Comparison of ENCODE assay signal across 8 mouse cellular contexts in the genomic region with DNA sequence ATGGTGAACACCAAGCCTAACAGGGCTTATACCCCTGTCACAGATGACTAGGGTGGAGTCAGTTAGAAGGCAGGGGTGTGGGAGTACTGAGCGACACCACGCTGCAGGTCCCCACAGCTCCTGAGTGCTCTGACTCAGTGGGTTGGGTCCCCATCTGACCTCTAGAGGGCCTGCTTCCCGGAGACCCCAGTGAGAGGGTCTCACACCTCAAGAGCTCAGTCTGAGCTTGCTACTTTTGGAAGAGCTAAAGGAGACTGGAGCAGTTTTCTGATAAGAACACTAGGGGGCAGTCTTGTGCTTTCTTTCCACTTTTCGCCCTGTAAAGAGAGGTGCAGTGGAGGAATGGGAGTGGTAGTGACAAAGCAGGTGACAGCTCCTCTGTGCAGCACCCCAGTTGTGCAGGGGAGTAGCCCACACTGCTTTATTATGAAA. TPM values are rescaled to one million over a fixed set of nuclear protein-coding genes. Genes with fewer than 3 reads are reported as not detected.
DNase-seq lines count a peak whose midpoint lies in the region; ATAC-seq and TF ChIP-seq lines count a peak whose summit lies in the region.

No protein-coding gene starts in this region.

- no peak for ATAC-seq in limb, embryonic 11.5 days (ENCODE audit: insufficient number of reproducible peaks, low FRiP score, low TSS enrichment, low read depth)
- ATAC-seq in hindbrain, embryonic 16.5 days: peak; percentile 78
- ATAC-seq in lung, postnatal 0 days: peak; percentile 26

- H3K27me3 ChIP-seq in limb, embryonic 11.5 days (ENCODE audit: control insufficient read depth, insufficient read depth, low read length): no peaks in the 10 kb centered on the region
- peaks cover 4% of the 10 kb centered on the region; the same call in 1 of the 2 replicates for H3K27me3 ChIP-seq in limb, embryonic 10.5 days (ENCODE audit: low read depth, poor library complexity, severe bottlenecking)
- 0 out of 2 replicates have a peak, but pooled peaks cover 3% of the 10 kb centered on the region for H3K27me3 ChIP-seq in embryonic facial prominence, embryonic 10.5 days (replicated peaks; ENCODE audit: low read depth, poor library complexity, severe bottlenecking)
- H3K27me3 ChIP-seq in hindbrain, embryonic 16.5 days (replicated peaks; ENCODE audit: control insufficient read depth, insufficient read depth, low read length): no peaks in the 10 kb centered on the region
- H3K27me3 ChIP-seq in lung, postnatal 0 days (replicated peaks; ENCODE audit: insufficient read depth, low read length): no peaks in the 10 kb centered on the region

- no peaks in the 10 kb centered on the region for H3K4me1 ChIP-seq in limb, embryonic 11.5 days (ENCODE audit: control insufficient read depth, insufficient read depth, low read length)
- peaks cover 4% of the 10 kb centered on the region; the same call in 1 of the 2 replicates for H3K4me1 ChIP-seq in limb, embryonic 10.5 days
- peaks cover 5% of the 10 kb centered on the region; the same call in 1 of the 2 replicates for H3K4me1 ChIP-seq in embryonic facial prominence, embryonic 10.5 days
- peaks cover 22% of the 10 kb centered on the region for H3K4me1 ChIP-seq in hindbrain, embryonic 16.5 days (ENCODE audit: control insufficient read depth, insufficient read depth, low read depth, low read length)
- H3K4me1 ChIP-seq in lung, postnatal 0 days (ENCODE audit: insufficient read depth, low read depth, low read length): no peaks in the 10 kb centered on the region

- H3K9ac ChIP-seq in limb, embryonic 11.5 days (ENCODE audit: low read length): no peak overlapping the region
- no peak overlapping the region for H3K9ac ChIP-seq in hindbrain, embryonic 16.5 days (ENCODE audit: low read depth, low read length)
- H3K9ac ChIP-seq in lung, postnatal 0 days (replicated peaks; ENCODE audit: low read depth): no peak overlapping the region

- peak; percentile 50 for DNase-seq in limb, embryonic 11.5 days (ENCODE audit: low spot score)
- no peak for DNase-seq in limb, embryonic 10.5 days (ENCODE audit: low spot score)
- DNase-seq in T-cell, adult 2 months (ENCODE audit: low spot score): peak; percentile 34
- DNase-seq in embryonic facial prominence, embryonic 10.5 days (ENCODE audit: low spot score): peak; percentile 47
- peak; percentile 74 for DNase-seq in lung, postnatal 0 days (ENCODE audit: low spot score)
- DNase-seq in retina, postnatal 1 day: peak; percentile 85
- no peak for DNase-seq in ovary, postnatal 14 days (ENCODE audit: low spot score)

- H3K36me3 ChIP-seq in limb, embryonic 11.5 days (ENCODE audit: control insufficient read depth, insufficient read depth, low read length): no peaks in the 10 kb centered on the region
- H3K36me3 ChIP-seq in limb, embryonic 10.5 days: no peaks in the 10 kb centered on the region
- no peaks in the 10 kb centered on the region for H3K36me3 ChIP-seq in embryonic facial prominence, embryonic 10.5 days (replicated peaks)
- H3K36me3 ChIP-seq in hindbrain, embryonic 16.5 days (ENCODE audit: control insufficient read depth, insufficient read depth, low read length): no peaks in the 10 kb centered on the region
- no peaks in the 10 kb centered on the region for H3K36me3 ChIP-seq in lung, postnatal 0 days (ENCODE audit: insufficient read depth, low read length)

- no peak overlapping the region for H3K4me2 ChIP-seq in limb, embryonic 11.5 days (ENCODE audit: low read depth, severe bottlenecking)
- no peak overlapping the region for H3K4me2 ChIP-seq in hindbrain, embryonic 16.5 days (ENCODE audit: low read length)
- H3K4me2 ChIP-seq in lung, postnatal 0 days (replicated peaks; ENCODE audit: low read depth, low read length): no peak overlapping the region

- no peaks in the 10 kb centered on the region for H3K9me3 ChIP-seq in limb, embryonic 11.5 days (ENCODE audit: control insufficient read depth, low read length)
- H3K9me3 ChIP-seq in limb, embryonic 10.5 days (replicated peaks): no peaks in the 10 kb centered on the region
- no peaks in the 10 kb centered on the region for H3K9me3 ChIP-seq in embryonic facial prominence, embryonic 10.5 days
- no peaks in the 10 kb centered on the region for H3K9me3 ChIP-seq in hindbrain, embryonic 16.5 days (ENCODE audit: control insufficient read depth, low read length)
- no peaks in the 10 kb centered on the region for H3K9me3 ChIP-seq in lung, postnatal 0 days (ENCODE audit: low read length)

- TF ChIP-seq EP300 in lung, postnatal 0 days (IDR thresholded peaks at IDR 0.05): no peak

- no peak overlapping the region for H3K27ac ChIP-seq in limb, embryonic 11.5 days (replicated peaks; ENCODE audit: low read depth, low read length)
- H3K27ac ChIP-seq in limb, embryonic 10.5 days: no peak overlapping the region
- H3K27ac ChIP-seq in embryonic facial prominence, embryonic 10.5 days (replicated peaks): no peak overlapping the region
- H3K27ac ChIP-seq in hindbrain, embryonic 16.5 days (ENCODE audit: low read depth, low read length): no peak overlapping the region
- no peak overlapping the region for H3K27ac ChIP-seq in lung, postnatal 0 days (ENCODE audit: low read length)

- peak; percentile 80 for TF ChIP-seq CTCF in lung, postnatal 0 days (IDR thresholded peaks at IDR 0.05)

- WGBS in limb, embryonic 11.5 days: 1% methylated on average over 4 of the region's 4 CpGs
- 6% methylated on average over 4 of the region's 4 CpGs for WGBS in limb, embryonic 10.5 days
- 11% methylated on average over 4 of the region's 4 CpGs for WGBS in embryonic facial prominence, embryonic 10.5 days
- WGBS in hindbrain, embryonic 16.5 days: 5% methylated on average over 4 of the region's 4 CpGs
- WGBS in lung, postnatal 0 days: 3% methylated on average over 4 of the region's 4 CpGs

- H3K4me3 ChIP-seq in limb, embryonic 11.5 days (ENCODE audit: low read depth, low read length): no peak overlapping the region
- H3K4me3 ChIP-seq in limb, embryonic 10.5 days: no peak overlapping the region
- no peak overlapping the region for H3K4me3 ChIP-seq in embryonic facial prominence, embryonic 10.5 days
- H3K4me3 ChIP-seq in hindbrain, embryonic 16.5 days (ENCODE audit: low read length): no peak overlapping the region
- H3K4me3 ChIP-seq in lung, postnatal 0 days (ENCODE audit: low read depth, low read length): no peak overlapping the region

RNA-seq across cellular contexts. Expression of a gene that starts 30.9 kb away (rescaled TPM):
- polyA plus RNA-seq in limb, embryonic 11.5 days (2014; fragmentation: Nextera tagmentation; extraction: Ambion mirVana): 2.8 and 4.0 TPM in 2 replicates
- 3.2 and 3.6 TPM in 2 replicates for polyA plus RNA-seq in limb, embryonic 10.5 days (2016; fragmentation: Nextera tagmentation; extraction: Ambion mirVana)
- 5.7 and 5.9 TPM in 2 replicates for polyA plus RNA-seq in embryonic facial prominence, embryonic 10.5 days (2016; fragmentation: Nextera tagmentation; extraction: Ambion mirVana)
- 24.5 and 25.8 TPM in 2 replicates for polyA plus RNA-seq in hindbrain, embryonic 16.5 days (2015; fragmentation: Nextera tagmentation; extraction: Ambion mirVana)
- 7.1 and 9.2 TPM in 2 replicates for polyA plus RNA-seq in lung, postnatal 0 days (2015; fragmentation: Nextera tagmentation; extraction: Ambion mirVana)

RNA-seq across cellular contexts. Expression of a gene that starts 54.2 kb away (rescaled TPM):
- polyA plus RNA-seq in limb, embryonic 11.5 days (2014; fragmentation: Nextera tagmentation; extraction: Ambion mirVana): 0.09 TPM in 1 of 2 replicates, not detected in the other
- polyA plus RNA-seq in limb, embryonic 10.5 days (2016; fragmentation: Nextera tagmentation; extraction: Ambion mirVana): 0.18 TPM in 1 of 2 replicates, not detected in the other
- 2.6 and 3.5 TPM in 2 replicates for polyA plus RNA-seq in embryonic facial prominence, embryonic 10.5 days (2016; fragmentation: Nextera tagmentation; extraction: Ambion mirVana)
- 3.3 and 4.5 TPM in 2 replicates for polyA plus RNA-seq in hindbrain, embryonic 16.5 days (2015; fragmentation: Nextera tagmentation; extraction: Ambion mirVana)
- not detected in 2 replicates for polyA plus RNA-seq in lung, postnatal 0 days (2015; fragmentation: Nextera tagmentation; extraction: Ambion mirVana)

Comparison
In these comparisons a context has a peak if more than half of its experiments do, and no peak if none do; other contexts are left out.
1. DNase-seq: peak in limb, embryonic 11.5 days (single experiment), T-cell, adult 2 months (single experiment), embryonic facial prominence, embryonic 10.5 days (single experiment), lung, postnatal 0 days (single experiment) and retina, postnatal 1 day (single experiment); none in limb, embryonic 10.5 days (single experiment) and ovary, postnatal 14 days (single experiment).